Mouse (Mus musculus) neural tube, embryonic 11.5 days (tissue): ENCODE results near the gene Cngb1. TPM values are rescaled to one million over a fixed set of nuclear protein-coding genes. Genes with fewer than 3 reads are reported as not detected.

Experiments
- ATAC-seq: fragments of 200-750 bp; cut with Nextera tagmentation; 2 replicates; pipeline ENCODE4 v1.8.0; 2017; ENCODE audit warnings: moderate number of reproducible peaks, mild to moderate bottlenecking, moderate TSS enrichment, moderate library complexity; ENCODE audit not compliant: insufficient read depth, low FRiP score, low TSS enrichment
- DNase-seq: peaks from one replicate; pipeline ENCODE4 v3.0.0-alpha.2; 2015; ENCODE audit warnings: low spot score
- H3K27ac ChIP-seq: fragments of 300-500 bp; sonication (generic); 2 replicates; pipeline ENCODE4 v1.5.1; 2014; ENCODE audit warnings: low read depth, mild to moderate bottlenecking, low read length
- H3K27me3 ChIP-seq: fragments of 300-500 bp; sonication (generic); 2 replicates; pipeline ENCODE4 v1.6.1; 2014; ENCODE audit warnings: mild to moderate bottlenecking, low read length, mixed read lengths; ENCODE audit not compliant: control insufficient read depth, insufficient read depth
- H3K36me3 ChIP-seq: fragments of 300-500 bp; sonication (generic); 2 replicates; pipeline ENCODE4 v1.6.1; 2014; ENCODE audit warnings: mild to moderate bottlenecking, low read length, moderate library complexity, mixed read lengths; ENCODE audit not compliant: control insufficient read depth, insufficient read depth
- H3K4me1 ChIP-seq: fragments of 300-500 bp; sonication (generic); 2 replicates; pipeline ENCODE4 v1.6.1; 2014; ENCODE audit warnings: low read length, mixed read lengths; ENCODE audit not compliant: control insufficient read depth, insufficient read depth
- H3K4me2 ChIP-seq: fragments of 300-500 bp; sonication (generic); 2 replicates; pipeline ENCODE4 v1.6.1; 2014; ENCODE audit warnings: low read depth, mild to moderate bottlenecking, moderate library complexity
- H3K4me3 ChIP-seq: fragments of 300-500 bp; sonication (generic); 2 replicates; pipeline ENCODE4 v1.5.1; 2014; ENCODE audit warnings: low read depth, low read length
- H3K9ac ChIP-seq: fragments of 300-500 bp; sonication (generic); 2 replicates; pipeline ENCODE4 v1.6.1; 2014; ENCODE audit warnings: mild to moderate bottlenecking, low read length
- H3K9me3 ChIP-seq: fragments of 300-500 bp; sonication (generic); 2 replicates; pipeline ENCODE4 v1.6.1; 2016; ENCODE audit warnings: low read length; ENCODE audit not compliant: control insufficient read depth
- WGBS: fragments of 180-500 bp; shearing (Covaris S2); extraction: QIAGEN DNeasy Blood & Tissue Kit; methylation state at CpG from one replicate; pipeline ENCODE4 v1.1.7; 2014; 5-methylcytosine and 5-hydroxymethylcytosine counted together
- polyA plus RNA-seq: library from polyadenylated mRNA; unstranded; fragments of >200 nt; fragmentation: Nextera tagmentation; extraction: Ambion mirVana; gene quantifications from 2 replicates; pipeline ENCODE4 v1.2.1, GENCODE M21; 2014

The Cngb1 gene
- polyA plus RNA-seq, 1 experiment from 2014 or later: 0.50 TPM

DNA sequence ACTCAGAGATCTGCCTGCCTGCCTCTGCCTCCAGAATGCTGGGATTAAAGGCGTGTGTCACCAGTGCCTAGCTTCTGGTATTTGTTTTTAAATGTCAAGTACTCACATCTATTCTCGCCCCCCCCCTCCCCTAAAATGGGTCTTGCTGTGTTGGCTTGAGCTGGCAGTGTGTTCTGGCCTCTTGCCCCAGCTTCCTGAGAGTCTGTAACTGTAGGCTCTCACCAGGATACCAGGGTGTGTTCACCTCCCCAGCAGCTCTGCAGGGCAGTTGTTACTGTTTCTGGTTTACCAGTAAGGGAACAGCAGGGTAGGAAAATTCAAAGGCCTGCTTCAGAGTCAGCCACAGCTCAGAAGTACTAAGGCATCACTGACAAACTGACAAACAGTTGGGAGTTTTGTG is 33.5 kb downstream of the Cngb1 start:
- no peak for ATAC-seq
- no peaks in the 10 kb centered on the region for H3K4me1 ChIP-seq
- no peak overlapping the region for H3K4me2 ChIP-seq
- peak; percentile 9 for DNase-seq
- no peaks in the 10 kb centered on the region for H3K27me3 ChIP-seq
- no peak overlapping the region for H3K9ac ChIP-seq
- no peaks in the 10 kb centered on the region for H3K9me3 ChIP-seq
- H3K4me3 ChIP-seq: no peak overlapping the region
- H3K27ac ChIP-seq: no peak overlapping the region
- 32% methylated on average over 2 of the region's 2 CpGs for WGBS
- H3K36me3 ChIP-seq: no peaks in the 10 kb centered on the region

DNA sequence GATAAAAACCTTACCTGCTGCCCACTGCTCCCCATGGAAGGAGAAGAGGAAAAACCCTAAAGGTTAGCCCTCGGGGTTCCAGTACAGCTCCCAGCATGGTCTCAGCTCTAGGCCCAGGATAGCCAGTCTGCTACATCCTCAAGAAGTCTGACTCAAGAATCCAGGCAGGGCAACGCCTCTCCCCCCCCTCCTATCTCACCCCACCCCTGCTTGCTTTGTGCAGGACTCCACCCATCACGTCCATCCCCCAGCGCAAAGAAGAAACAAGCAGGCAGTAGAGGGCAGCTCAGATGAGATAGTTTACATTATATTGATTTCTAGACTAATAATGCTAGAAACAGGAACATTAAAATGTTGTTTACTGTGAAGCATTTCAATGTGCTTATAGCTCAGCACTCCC is 34.5 kb downstream of the Cngb1 start:
- no peaks in the 10 kb centered on the region for H3K4me1 ChIP-seq
- no peak overlapping the region for H3K4me2 ChIP-seq
- no peak overlapping the region for H3K27ac ChIP-seq
- no peaks in the 10 kb centered on the region for H3K36me3 ChIP-seq
- ATAC-seq (no peak), DNase-seq (peak; percentile 8)
- no peak overlapping the region for H3K9ac ChIP-seq
- WGBS: 30% methylated on average over 4 of the region's 4 CpGs
- H3K4me3 ChIP-seq: no peak overlapping the region
- H3K27me3 ChIP-seq: no peaks in the 10 kb centered on the region
- no peaks in the 10 kb centered on the region for H3K9me3 ChIP-seq

GRCm38 (mm10) chr8:95270501-95270900 is 35.9 kb downstream of the Cngb1 start:
- H3K4me1 ChIP-seq: no peaks in the 10 kb centered on the region
- no peak for ATAC-seq
- H3K4me3 ChIP-seq: no peak overlapping the region
- no peak overlapping the region for H3K9ac ChIP-seq
- H3K27me3 ChIP-seq: no peaks in the 10 kb centered on the region
- 74% methylated on average over 12 of the region's 12 CpGs for WGBS
- no peaks in the 10 kb centered on the region for H3K9me3 ChIP-seq
- no peak overlapping the region for H3K27ac ChIP-seq
- no peak overlapping the region for H3K4me2 ChIP-seq
- no peaks in the 10 kb centered on the region for H3K36me3 ChIP-seq
- DNase-seq: peak; percentile 11

GRCm38 (mm10) chr8:95262181-95262580 is 44.2 kb downstream of the Cngb1 start:
- 75% methylated on average over 2 of the region's 2 CpGs for WGBS
- Histone ChIP-seq H3K4me3 (no peak overlapping the region), H3K4me1 (no peaks in the 10 kb centered on the region), H3K27me3 (no peaks in the 10 kb centered on the region), H3K9me3 (no peaks in the 10 kb centered on the region), H3K27ac (no peak overlapping the region), H3K36me3 (no peaks in the 10 kb centered on the region), H3K4me2 (no peak overlapping the region), H3K9ac (no peak overlapping the region)
- DNase-seq (no peak), ATAC-seq (no peak)

- DNase-seq (no peak), ATAC-seq (no peak)
- Histone ChIP-seq H3K9me3 (no peaks in the 10 kb centered on the region), H3K9ac (no peak overlapping the region), H3K4me2 (no peak overlapping the region), H3K27ac (no peak overlapping the region), H3K36me3 (no peaks in the 10 kb centered on the region), H3K4me3 (no peak overlapping the region), H3K4me1 (no peaks in the 10 kb centered on the region), H3K27me3 (no peaks in the 10 kb centered on the region)
- WGBS: 87% methylated on average over 10 of the region's 10 CpGs
Measured at GRCm38 (mm10) chr8:95255611-95256010, 50.8 kb downstream of the Cngb1 start.

DNA sequence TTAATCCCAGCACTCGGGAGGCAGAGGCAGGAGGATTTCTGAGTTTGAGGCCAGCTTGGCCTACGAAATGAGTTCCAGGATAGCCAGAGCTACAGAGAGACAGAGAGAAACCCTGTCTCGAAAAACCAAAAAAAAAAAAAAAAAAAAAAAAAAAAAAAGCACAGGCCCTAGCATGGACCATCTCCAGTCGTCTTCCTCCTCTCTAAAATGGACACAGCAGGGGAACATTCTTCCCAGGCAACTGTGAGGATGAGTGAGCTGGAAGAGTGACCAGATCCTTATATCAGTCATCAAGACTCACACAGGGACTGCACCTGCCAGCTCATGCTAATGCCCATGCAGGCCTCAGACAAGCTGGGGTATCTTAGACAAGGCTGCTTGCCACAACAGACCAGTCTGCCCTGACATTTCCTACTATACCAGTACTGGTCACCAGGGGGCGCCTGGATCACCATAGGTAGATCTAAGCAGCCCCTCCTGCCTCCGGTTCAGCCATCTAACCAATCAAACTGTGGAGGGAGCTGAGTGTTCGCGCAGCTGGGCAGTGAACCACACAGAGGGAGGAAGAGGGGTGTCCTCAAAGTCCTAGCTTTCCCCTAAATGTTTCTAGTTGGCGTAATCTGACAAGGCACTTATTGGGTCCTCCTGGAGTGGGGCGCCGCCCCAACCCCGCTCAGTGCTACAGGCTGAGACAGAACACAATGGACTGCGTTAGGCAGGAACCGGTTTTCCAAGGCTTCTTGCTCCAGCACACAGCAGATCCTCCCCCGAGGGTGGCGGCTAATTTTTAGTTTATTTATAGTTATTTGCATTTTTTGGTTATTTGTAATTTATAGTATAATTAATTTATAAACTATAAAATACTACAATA is 51.6 kb downstream of the Cngb1 start:
- Histone ChIP-seq H3K9ac (no peak overlapping the region), H3K36me3 (no peaks in the 10 kb centered on the region), H3K27ac (no peak overlapping the region), H3K4me3 (no peak overlapping the region), H3K27me3 (no peaks in the 10 kb centered on the region), H3K4me1 (no peaks in the 10 kb centered on the region), H3K9me3 (no peaks in the 10 kb centered on the region), H3K4me2 (peak overlapping the region; percentile 25)
- 24% methylated on average over 16 of the region's 16 CpGs for WGBS
- peak; percentile 90 for ATAC-seq
- peak; percentile 93 for DNase-seq

DNA sequence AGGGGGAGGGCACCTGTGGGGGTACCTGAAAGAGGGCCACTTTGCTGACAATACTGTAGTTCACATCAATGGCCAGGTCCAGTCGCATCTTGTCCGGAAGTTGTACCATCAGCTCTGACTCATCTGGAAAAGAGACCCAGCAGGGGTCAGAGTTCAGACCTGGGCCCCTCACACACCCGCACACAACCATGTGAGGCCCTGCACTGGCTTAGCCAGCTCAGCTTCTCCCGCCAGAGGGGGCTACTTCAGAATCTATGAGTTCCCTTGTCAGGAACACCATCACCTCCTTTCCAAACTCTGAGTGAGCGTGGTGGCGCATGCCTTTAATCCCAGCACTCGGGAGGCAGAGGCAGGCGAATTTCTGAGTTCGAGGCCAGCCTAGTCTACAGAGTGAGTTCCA is 54.3 kb downstream of the Cngb1 start:
- DNase-seq: no peak
- Histone ChIP-seq H3K4me2 (no peak overlapping the region), H3K27ac (no peak overlapping the region), H3K9ac (no peak overlapping the region), H3K4me1 (no peaks in the 10 kb centered on the region), H3K4me3 (no peak overlapping the region), H3K27me3 (no peaks in the 10 kb centered on the region), H3K36me3 (no peaks in the 10 kb centered on the region), H3K9me3 (no peaks in the 10 kb centered on the region)
- ATAC-seq: no peak
- WGBS: 68% methylated on average over 9 of the region's 9 CpGs

DNA sequence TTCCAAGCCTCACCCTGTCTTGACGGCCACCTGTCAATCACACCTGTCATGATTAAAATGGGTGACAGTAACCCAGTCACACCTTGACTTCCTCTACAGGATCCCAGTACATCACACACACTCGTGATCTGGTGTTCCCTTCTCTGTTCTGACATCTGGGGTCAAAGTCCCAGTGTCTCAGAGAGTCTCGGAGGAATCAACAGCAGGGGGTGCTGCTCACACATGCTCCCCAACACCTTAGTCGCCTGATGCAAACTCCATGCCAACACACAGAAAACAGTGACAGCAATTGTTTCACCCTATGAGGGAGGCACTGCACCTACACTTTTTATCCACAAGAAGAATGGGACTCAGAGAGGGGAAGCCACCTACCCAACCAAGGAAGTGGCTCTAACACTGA is 56.5 kb downstream of the Cngb1 start:
- Histone ChIP-seq H3K9ac (no peak overlapping the region), H3K27me3 (no peaks in the 10 kb centered on the region), H3K4me1 (no peaks in the 10 kb centered on the region), H3K4me3 (no peak overlapping the region), H3K9me3 (no peaks in the 10 kb centered on the region), H3K4me2 (no peak overlapping the region), H3K27ac (no peak overlapping the region), H3K36me3 (no peaks in the 10 kb centered on the region)
- DNase-seq (no peak), ATAC-seq (no peak)
- 56% methylated on average over 4 of the region's 4 CpGs for WGBS

DNA sequence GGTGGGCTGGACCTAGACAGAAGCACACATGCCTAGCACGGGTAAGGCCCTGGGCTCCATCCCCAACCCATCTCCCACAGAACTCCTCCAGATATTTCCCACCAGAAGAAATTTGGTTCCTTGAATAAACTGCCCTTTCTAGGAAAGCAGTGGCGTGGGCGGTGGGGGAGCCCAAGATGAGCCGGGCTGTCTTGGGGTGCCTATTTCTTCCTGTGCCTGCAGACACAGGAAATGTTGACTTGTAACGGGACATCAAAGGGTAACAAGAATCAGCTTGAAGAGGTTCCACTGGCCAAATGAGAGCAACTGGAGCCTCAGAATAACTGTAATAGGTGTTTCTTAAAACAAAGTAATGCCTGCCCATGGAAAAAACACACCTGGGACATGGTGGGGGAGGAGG is 59.1 kb downstream of the Cngb1 start:
- Histone ChIP-seq H3K27me3 (no peaks in the 10 kb centered on the region), H3K4me3 (no peak overlapping the region), H3K4me1 (peaks cover 8% of the 10 kb centered on the region), H3K4me2 (no peak overlapping the region), H3K27ac (no peak overlapping the region), H3K36me3 (no peaks in the 10 kb centered on the region), H3K9ac (no peak overlapping the region), H3K9me3 (no peaks in the 10 kb centered on the region)
- 79% methylated on average over 5 of the region's 5 CpGs for WGBS
- no peak for DNase-seq
- ATAC-seq: no peak
